Mouse (Mus musculus) lung, adult 18-20 months (tissue): ENCODE data around the gene Zfp108.
"Not testable (repeated sequence)": the region's sequence is repeated elsewhere in the genome, so short reads cannot be mapped to it uniquely, and the experiment has no call there.

Experiments used
- DNase-seq, 2 experiments: peaks; one replicate each; pipeline ENCODE4 v3.0.0; 2022; ENCODE audit warnings: mixed read lengths in 2 of 2

Zfp108 gene

DNA sequence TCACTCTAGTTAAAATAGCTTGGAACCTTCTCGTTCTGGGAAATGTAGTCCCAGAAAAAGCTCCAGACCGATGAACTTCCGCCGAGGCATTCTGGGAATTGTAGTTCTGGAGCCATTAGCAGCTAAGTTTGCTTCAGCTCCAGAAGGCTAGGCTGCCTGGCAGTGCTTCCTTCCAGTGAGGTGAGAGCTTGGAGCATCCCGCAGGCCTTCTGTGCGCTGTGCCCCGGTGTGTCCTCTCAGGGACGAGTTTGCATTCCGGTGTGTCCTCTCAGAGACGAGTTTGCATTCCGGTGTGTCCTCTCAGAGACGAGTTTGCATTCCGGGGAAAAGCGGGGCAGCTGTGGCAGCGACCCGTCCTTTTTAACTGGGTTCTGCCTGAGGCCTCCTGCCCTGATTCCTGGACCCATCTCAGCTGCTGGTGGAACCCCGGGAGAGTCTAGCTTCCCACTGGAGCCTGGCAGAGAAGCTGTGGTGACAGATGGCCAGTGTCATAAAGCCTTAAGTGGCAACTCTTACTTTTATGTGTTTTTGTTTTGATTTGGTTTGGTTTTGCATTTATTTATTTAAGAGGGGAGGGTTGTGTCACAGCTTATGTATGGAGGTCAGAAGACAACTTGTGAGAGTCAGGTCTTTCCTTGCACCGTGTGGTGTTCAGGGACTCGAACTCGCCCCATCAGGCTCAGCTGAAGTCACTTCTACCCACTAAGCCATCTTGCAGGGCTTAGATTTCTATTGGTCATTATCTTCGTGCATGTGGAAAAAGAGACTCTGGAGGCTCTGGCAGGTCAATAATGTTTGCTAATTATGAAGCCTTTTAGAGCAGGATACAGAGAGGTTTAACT lies at the start of gene Zfp108:
TSS of gene Zfp108 (plus strand) at position 162 of the 842 bp plus-strand sequence.
- peak; percentile 87 to 89 for DNase-seq

DNA sequence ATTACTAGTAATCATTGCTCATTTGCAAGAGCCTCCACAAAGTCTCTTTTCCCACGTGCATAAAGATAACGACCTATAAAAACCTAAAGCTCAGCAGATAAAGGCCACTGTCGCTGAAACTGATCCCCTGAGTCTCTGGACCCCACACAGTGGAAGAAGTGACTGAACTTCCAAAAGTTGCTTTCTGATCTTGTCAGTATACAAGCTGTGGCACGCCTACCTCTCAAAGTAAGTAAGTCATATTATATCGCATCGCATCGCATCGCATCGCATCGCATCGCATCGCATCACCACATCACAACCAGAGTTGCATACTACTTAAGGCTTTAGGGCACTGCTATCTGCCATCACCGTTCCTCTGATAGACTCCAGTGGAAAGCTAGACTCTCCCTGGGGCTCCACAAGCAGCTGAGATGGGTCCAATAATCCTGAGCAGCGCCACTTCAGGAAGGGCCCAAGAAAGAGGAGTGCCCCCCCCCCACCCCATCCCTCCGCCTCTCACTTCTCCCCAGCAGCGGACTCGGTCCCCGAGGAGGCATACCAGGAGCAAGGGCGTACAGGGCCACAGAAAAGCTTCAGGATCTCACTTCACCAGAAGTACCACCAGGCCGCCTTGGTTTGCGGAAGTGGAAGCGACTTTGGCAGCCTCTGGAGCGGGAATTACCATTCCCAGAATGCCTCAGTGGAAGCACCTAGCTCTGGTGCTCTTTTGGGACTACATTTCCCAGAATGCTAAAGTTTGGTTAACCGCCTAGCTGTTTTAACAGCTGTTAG lies 46.9 kb upstream of the Zfp108 start:
- peak; percentile 75 to 82 for DNase-seq

DNA sequence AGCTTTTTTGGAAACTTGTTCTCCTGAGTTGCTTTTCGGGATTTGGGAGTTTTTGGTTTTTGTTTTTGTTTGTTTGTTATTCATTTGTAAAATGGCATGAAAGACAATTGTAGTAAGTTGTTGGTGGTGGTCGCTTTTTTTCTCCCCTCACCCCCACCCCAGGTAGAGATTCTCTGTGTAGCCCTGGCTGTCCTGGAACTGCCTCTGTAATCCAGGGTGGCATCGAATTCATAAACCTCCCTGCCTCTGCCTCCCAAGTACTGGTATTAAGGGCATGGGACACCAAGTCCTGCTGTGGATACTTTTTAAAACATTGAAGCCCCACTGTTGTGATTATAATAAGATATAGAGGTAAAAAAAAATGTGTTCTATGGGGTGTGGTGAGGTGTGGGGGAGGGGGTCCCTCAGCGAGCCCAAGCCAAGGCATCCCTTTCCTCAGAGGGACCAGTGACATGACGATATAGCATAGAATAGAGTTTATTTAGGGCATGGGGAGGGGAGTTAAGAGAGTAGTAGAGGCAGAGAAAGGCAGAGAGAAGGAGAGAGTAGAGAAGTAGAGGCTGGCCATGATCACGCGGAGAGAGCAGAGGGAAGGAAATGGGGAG lies 46.2 kb upstream of the Zfp108 start:
- no peak for DNase-seq

DNA sequence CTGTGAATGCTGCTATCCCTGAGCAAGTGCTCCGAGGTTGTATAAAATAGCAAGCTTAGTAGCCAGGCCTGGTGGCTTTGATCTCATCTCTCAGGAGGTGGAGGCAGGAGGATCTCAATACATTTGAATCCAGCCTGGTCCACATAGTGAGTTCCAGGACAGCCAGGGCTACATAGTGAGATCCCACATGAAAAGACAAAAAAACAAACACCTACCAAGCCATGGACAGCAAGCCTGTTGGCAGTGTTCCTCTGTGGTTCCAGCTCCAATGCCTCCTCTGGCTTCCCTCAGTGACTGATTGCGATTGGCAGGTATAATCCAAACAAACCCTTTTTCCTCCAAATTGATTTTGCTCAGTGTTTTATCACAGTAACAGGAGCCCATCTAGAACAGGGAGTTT lies 44.3 kb upstream of the Zfp108 start:
- DNase-seq: no peak

DNA sequence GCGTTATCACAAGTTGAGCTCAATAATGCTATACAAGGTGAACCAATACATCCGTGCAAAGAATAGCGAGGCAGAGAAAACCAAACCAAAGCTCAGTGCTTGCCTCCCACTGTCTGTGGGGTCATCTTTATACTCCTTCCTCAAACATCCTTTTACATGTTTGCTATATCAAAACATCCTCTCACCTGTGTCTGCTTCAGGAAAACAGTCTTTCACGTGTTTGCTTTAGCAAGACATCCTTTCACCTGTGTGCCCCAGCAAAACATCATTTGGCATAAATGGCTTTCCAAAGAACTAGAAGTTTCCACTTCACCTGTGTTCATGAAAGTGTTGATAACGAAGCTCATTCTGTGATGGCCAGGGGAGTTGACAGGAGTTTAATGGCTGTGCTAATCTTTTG lies 43.3 kb upstream of the Zfp108 start, which contains the start of gene Zfp111:
TSS of gene Zfp111 (minus strand) at position 101 of the 400 bp plus-strand sequence.
- no peak for DNase-seq

DNA sequence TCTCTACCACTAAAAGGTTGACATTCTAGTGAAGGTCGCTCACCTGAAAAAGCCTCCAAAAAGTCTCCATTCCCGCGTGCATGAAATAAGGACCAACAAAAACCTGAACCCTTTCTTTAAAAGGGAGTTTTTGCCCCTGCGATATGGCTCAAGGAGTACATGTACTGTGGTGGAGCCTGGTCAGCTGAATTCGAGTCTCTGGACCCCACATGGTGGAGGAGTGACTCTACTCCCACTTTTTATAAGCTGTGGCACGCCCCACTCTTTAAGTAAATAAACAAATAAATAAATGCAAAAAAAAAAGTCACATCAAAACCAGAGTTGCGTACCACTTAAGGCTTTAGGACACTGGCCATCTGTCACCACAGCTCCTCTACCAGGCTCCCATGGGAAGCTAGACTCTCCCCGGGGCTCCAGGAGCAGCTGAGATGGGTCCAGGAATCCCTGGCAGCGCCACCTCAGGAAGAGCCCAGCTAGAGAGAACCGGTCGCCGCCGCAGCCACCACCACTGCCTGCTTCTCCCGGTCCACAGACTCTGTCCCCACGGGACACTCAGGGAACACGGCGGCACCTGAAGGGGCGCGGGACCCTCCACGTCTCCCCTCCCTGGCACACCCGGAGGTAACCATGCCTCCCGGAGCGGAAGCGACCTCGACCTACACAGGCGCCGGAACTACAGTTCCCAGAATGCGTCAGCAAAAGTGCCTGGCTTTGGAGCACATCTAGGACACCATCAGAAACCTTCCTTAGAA lies 17.4 kb upstream of the Zfp108 start, which contains the start of gene Zfp109:
TSS of gene Zfp109 (minus strand) at position 521 of the 752 bp plus-strand sequence.
- peak; percentile 63 to 67 for DNase-seq

DNA sequence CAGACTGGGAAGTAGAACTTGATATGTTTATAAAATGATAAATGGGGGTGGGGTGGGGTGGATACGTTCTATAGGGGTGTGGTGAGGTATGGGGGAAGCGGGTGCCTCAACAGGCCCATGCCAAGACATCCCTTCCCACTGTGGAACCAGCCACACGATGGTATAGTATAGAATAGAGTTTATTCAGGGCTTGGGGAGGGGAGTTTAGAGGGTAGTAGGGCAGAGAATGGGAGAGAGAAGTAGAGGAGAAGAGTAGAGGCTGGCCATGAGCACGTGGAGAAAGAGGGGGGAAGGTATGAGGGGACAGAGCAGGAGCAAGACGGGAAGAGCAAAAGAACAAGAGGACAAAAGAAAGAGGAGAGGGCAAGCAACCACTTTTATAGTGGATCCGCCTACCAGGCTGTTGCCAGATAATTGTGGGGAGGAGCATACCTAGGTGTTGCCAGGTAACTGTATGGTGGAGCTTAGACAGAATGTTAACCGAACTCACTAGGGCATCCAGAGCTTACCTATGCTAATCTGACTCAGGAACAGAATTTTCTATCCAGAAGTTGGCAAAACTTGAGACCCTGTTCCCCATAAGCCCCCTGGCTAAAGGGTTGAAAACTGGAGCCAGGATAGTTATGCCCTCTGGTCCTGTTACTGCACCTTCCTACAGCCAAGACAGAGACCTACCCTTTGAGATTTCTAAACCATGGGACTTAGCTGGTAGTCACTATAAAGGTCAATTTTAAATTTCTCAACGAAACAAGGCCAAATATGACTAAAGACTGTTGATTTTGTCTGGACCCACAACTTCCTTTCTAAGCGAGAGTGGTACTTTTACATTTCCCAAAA lies 597 bp upstream of the Zfp108 start:
- DNase-seq: no peak

DNA sequence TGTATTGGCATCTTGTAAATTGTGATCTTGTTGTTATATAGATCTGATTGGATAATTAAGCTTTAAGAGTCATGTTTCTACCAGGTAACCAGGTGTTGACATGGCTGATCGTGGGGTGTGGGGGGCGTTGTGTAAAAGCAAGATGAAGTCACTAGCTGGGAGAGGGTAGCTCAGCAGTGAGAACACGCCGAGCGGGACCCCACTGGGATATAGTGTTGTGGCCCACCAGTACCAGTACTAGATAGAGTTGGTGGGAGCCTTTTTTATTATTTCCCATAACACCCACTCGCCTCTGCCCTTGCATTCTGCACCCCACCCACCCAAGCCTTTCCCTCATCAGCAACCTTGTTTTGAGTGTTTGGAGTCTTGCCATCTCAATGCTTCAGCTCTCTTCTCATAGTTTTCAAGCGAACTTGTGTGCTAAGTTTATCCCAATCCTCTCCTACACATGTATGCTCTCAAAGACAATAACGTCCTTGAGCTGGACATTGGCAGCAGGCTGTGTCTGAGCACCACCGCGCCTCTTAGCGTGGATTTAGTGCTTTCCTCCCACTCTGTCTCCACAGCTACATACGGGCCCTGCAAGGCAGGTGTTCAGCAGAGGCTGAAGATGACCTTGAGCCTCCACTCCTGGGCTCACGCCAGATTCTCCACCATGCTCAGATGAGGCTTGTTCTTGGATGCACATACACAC lies 4.9 kb downstream of the Zfp108 start:
- DNase-seq: no peak

DNA sequence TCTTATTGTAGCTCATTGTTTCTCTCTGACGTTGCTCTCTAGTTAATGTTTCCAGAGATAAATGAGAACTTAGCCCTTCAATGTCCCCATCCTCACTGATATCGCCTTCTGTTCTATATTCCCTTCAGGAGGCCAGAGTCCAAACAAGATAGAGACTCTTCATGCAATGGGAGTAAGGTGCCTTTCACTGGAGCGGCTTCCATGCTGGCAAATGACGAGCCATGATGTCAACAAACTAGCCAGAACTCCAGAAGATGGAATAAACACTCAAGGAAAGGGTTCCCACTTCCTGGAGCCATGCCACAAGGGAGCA lies 5.4 kb downstream of the Zfp108 start:
- DNase-seq: no peak

DNA sequence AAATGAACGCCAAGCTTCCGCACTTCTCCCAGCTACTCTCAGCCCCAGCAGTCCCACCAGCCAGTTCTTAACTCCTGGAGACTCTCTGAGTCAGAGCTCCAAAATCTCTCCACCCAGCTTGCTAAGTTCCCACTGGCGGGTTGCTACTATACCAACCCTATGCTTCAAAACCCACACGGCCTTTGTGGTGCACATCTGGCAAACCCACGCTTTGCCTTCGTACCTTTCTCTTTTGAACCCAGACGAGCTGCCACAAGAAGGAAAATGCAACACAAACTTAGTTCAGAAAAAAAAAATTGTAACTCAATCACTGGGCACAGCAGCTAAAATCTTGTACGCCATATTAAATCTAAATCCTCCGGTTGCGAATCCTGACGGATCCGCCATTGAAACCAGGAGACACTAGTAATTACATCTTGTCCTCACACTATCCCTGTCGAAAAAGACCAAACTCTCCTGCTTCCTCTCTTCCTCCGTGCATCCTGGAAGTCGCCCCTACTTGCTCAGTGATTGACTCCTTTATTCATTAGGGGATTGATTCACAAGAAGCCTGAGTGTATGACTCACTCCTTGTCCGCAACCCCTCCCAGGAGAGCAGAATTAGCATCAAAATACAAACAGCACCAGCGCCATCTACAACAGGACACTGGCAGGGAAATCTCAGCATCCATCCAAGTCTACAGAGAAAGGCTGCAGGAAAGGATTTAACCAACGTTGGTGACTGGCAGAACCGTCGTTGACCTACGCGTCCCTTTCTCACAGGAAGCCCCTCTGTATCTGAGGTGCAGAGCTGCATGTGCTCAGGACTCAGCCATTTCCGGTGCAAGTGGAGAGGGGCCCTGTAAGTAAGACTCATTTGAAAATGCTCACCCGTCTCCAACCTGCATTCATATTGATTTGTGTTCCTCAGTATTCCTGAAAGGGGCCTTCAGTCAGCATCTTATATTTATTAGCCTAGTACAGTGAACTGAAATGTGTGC lies 13.9 kb downstream of the Zfp108 start:
- no peak for DNase-seq

DNA sequence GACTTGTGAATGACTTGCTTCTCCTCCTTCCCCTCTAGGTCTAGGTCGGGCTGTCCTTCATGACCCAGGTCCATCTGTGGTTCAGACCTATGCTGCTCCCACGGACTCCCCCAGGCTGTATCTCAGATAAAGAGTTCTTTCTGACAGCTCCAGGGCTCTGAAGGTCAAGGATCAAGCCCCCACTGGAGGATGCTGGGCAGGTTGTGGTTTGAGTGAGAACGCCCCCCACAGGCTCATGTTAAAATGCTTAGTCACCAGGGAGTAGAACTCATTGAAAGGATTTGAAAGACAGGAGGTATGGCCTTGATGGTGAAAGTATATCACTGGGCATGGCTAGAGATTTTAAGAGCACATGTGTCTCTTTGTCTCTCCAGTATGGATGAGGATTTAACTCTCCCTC lies 14.7 kb downstream of the Zfp108 start:
- DNase-seq: no peak

DNA sequence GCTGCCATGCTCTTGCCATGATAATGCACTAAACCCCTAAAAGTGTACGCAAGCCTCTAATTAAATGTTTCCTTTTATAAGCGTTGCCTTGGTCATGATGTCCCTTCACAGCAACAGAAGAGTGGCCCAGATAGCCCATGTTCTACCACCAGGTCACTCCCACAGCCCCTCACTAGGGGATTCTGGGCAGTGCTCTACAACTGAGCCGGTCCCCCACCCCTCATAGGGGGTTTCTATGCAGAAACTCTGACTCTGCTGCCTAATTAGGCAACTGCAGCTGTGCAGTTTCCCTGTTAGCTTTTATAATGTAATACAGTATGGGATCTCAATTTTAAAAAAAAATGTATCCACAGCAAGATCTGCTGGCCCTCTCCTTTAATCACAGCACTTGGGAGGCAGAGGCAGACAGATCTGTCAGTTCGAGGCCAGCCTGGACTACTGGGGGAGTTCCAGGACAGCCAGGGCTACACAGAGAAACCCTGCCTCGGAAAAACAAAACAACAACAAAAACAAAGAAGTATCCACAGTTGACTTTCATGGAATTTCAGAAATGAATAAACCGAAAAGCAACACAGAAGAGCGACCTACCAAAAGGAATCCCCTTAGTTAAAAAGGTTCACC lies 15.2 kb downstream of the Zfp108 start:
- no peak for DNase-seq

DNA sequence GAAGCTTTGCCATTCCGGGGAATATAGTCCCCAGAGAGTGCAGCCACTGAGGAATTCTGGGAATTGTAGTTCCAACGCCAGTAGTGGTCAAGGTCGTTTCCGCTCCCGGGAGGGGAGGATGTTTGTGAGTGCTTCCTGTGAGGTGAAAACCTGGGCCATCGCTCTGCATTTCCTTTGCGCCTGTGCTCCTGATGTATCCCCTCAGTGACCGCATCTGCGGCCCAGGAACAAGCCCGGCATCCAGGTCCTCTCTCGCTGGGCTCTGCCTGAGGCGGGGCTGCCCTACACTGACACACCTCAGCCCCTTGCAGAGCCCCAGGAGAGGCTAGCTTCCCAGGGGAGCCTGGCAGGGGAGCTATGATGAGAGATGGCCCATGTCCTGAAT lies 15.7 kb downstream of the Zfp108 start, which contains the start of gene Zfp93:
TSS of gene Zfp93 (plus strand) at position 133 of the 385 bp plus-strand sequence.
- DNase-seq: peak; percentile 80 to 87

DNA sequence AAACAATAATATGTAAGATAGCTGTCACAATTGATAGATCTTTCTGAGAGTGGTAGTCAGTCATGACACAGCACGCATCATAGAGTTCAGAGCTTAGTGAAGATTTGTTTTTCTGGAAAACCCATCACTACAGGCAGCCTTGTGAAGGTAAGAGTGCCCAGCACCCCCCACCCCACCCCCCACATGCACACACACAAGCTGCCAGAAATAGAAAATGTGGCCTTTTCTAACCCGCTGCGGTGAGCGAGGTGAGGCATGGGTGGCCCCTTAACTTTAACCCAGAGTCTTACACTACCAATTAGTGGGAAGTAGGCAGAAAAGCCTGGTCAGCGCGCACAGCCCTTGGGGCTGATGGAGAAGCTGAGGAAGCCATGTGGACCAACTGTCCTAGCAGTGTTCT lies 16.6 kb downstream of the Zfp108 start:
- DNase-seq: no peak

DNA sequence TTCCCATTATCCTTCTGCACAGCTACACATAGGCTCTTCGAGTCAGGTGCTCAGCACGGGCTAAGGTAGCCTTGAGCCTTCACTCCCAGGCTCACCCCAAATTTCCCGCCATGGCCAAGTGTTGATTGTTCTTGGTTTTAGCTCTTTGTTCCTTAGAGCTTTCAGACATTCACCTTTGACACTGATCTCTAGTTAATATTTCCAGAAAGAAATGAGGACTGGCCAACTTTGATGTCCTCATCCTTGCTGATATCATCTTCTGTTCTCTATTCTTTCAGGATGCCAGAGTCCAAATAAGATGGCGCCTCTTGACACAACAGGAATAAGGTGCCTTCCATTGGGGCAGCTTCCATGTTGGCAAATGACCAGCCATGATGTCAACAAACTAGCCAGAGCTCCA lies 19.9 kb downstream of the Zfp108 start:
- DNase-seq: no peak

DNA sequence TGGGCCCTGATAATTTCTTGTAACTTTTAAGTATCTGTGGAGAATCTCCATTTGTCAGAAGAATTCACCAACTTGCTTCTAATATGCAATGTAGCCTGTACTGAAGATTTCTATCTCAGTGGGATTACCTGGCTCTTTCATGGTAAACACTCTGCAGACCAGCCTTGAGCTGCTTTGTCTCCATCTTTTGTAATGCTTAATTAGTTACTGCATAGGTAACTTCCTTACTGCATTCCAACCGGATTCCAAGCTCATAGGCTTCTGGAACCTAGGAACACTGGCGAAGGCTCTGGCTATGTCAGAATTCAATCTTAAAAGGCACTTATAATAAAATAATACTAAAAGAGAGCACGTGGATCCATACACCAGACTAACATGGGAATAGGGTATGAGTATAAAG lies 24.2 kb downstream of the Zfp108 start:
- not testable (repeated sequence) for DNase-seq

DNA sequence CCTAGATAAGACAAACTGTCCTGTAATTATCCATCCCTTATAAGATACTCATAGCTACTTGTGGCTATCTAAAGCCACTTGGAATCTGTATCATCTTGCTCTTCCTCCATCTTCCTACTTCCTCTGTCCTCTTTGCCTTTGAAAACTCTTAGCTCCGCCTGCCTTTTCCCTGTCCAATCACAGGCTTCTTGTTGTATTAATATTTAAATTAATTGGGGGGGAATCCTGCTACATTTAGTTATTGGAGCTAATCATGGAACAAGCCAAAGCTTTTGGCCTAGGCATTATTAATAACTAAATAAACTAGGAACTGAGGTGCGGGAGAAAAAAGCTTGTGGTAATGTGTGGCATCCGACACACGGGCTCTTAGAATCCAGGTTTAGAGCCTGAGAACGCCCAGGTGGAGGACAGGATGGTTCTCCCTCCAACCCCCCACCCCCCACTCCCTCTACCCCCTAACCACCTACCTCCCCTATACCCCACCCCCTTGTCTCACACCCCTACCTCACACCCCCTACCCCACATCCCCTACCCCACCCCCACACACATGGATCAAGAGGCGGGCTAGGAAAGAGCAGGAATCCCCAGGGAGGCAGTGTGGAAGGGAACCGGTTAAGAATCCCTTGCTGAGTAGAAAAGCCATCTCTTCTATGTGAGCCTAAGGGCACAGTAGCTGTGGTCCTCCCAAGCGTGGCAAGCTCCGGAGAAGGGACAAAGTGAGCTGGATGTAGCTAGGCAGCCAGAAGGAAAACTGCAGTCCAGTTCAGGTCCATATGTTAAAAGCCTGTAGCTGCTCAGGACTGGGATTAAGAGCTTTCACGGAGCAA lies 25.6 kb downstream of the Zfp108 start:
- no peak for DNase-seq

DNA sequence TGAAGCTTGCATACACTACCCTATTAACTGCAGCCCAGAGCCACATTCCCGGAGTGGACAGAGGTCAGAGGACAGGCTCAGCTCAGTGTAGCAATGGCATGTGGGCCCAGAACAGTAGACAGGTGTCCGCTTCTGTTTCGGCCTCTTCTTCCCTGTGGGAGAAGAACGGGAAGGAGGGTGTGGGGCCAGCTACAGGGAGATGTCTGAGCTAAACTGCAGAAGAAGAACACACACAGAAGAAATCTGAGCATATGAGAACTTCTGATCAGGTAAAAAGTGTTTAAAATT lies 26.2 kb downstream of the Zfp108 start:
- no peak for DNase-seq

DNA sequence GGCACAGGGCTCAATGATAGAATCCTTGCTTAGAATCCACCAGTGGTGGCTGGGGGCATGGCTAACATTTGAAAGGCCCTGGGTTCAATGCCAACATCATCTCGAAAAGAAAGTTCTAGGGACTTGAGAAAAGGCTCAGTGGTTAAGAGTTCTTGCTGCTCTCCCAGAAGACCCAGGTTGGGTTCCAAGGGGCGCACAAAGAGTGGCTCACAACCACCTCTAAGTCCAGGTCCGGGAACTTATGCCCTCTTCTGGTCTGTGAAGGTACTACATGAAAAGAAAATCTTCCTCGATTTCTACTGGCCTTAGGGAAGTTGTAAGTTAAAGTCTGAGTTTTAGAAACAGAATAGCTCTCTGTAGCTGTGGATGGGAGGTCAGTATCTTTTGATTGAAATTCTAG lies 31.5 kb downstream of the Zfp108 start:
- no peak for DNase-seq
